Mouse (Mus musculus) liver, embryonic 12.5 days (tissue): ENCODE data around the gene Mrs2. TPM values are rescaled to one million over a fixed set of nuclear protein-coding genes. Genes with fewer than 3 reads are reported as not detected.

ENCODE experiments used
- ATAC-seq: fragments of 200-750 bp; cut with Nextera tagmentation; 2 replicates; pipeline ENCODE4 v1.8.0; 2017; ENCODE audit warnings: moderate number of reproducible peaks, mild to moderate bottlenecking, moderate library complexity
- H3K27ac ChIP-seq: fragments of 300-500 bp; sonication (generic); 2 replicates; pipeline ENCODE4 v1.5.1; 2016; ENCODE audit warnings: mild to moderate bottlenecking
- H3K27me3 ChIP-seq: fragments of 300-500 bp; sonication (generic); replicated peaks from 2 replicates; pipeline ENCODE4 v1.6.1; 2016; ENCODE audit warnings: mild to moderate bottlenecking, moderate library complexity
- H3K36me3 ChIP-seq: fragments of 300-500 bp; sonication (generic); 2 replicates; pipeline ENCODE4 v1.6.1; 2016; ENCODE audit warnings: mild to moderate bottlenecking, moderate library complexity
- H3K4me1 ChIP-seq: fragments of 300-500 bp; sonication (generic); 2 replicates; pipeline ENCODE4 v1.6.1; 2016
- H3K4me2 ChIP-seq: fragments of 300-500 bp; sonication (generic); 2 replicates; pipeline ENCODE4 v1.6.1; 2016; ENCODE audit warnings: mild to moderate bottlenecking, moderate library complexity
- H3K4me3 ChIP-seq: fragments of 300-500 bp; sonication (generic); 2 replicates; pipeline ENCODE4 v1.5.1; 2016; ENCODE audit warnings: mild to moderate bottlenecking, moderate library complexity
- H3K9ac ChIP-seq: fragments of 300-500 bp; sonication (generic); 2 replicates; pipeline ENCODE4 v1.6.1; 2016; ENCODE audit warnings: mild to moderate bottlenecking, moderate library complexity
- H3K9me3 ChIP-seq: fragments of 300-500 bp; sonication (generic); replicated peaks from 2 replicates; pipeline ENCODE4 v1.6.1; 2016; ENCODE audit warnings: mild to moderate bottlenecking, moderate library complexity
- WGBS: fragments of 180-500 bp; shearing (Covaris S2); methylation state at CpG from one replicate; pipeline ENCODE4 v1.1.7; 2016; ENCODE audit not compliant: insufficient replicate concordance; 5-methylcytosine and 5-hydroxymethylcytosine counted together
- polyA plus RNA-seq: library from polyadenylated mRNA; unstranded; fragments of >200 nt; fragmentation: Nextera tagmentation; extraction: Ambion mirVana; gene quantifications from 2 replicates; pipeline ENCODE4 v1.2.1, GENCODE M21; 2016

Gene Mrs2
- polyA plus RNA-seq = 18.3 and 18.7 TPM in 2 replicates

DNA sequence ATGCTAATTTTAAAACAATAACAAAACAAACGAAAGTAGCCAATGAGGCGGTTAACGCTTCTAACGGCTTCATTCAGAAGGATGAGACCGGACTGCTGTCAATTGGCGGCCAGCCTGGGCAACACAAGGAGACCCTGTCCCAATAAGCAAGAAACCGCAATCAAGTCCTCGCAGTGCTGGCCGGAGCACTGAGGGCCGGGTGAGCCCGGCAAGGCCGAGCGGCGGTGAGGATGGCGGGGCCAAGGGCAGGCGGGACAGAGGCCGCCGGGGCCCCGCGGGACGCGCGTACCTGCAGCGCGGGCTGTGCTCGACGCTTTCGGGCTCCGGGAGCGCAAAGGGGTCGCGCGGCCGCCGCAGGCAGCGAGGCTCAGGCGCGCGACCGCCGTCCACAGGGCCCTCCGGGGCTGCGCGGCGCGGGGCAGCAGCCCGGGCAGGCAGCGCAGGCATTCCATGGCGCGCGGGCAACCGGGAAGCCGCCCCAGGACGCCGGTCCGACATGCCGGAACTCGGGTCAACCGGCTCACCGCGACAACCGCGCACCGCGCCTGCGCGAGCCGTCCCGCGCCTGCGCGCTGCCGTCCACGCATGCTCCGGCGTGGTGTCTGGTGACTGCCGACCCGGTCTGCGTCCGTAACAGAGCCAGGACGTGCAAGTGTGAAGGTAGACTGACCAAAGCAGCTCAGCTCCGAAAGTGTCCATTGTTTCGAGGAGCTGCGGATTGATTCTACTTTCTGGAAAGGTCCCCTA, at the start of gene Mrs2:
Gene Mrs2 (minus strand): TSS at position 587 of the 747 bp plus-strand sequence.
- Histone ChIP-seq H3K9ac (peak within 1 kb of the TSS; percentile 90), H3K27ac (peak within 1 kb of the TSS; percentile 78), H3K27me3 (no peaks in the 10 kb centered on the region), H3K9me3 (no peaks in the 10 kb centered on the region), H3K4me1 (peaks cover 34% of the 10 kb centered on the region), H3K36me3 (peaks cover 25% of the 10 kb centered on the region), H3K4me2 (peak within 1 kb of the TSS; percentile 83), H3K4me3 (peak within 1 kb of the TSS; percentile 84)
- WGBS = under 1% methylated on average over 78 of the region's 84 CpGs
- peak; percentile 92 for ATAC-seq

DNA sequence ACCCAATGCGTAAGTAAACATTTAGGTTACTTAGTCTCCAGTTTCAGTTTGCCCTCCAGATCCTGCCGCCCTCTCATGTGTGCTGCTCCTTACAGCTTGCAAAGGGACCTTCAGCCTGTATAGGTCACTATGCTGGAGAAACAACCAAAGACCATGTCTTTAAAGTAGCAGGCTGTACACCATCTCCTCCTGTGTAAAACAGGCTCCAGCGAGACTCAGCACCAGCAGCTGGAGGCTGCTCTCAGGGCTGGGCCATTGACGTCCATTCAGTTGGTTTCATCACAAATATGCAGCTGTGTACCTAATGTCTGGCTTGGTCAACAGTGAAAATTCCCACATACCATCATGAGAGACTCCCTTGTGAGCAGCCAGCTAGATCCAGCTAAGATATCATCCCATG, 49.6 kb upstream of the Mrs2 start:
- no peak for ATAC-seq
- Histone ChIP-seq H3K4me2 (no peak overlapping the region), H3K9ac (no peak overlapping the region), H3K4me3 (no peak overlapping the region), H3K4me1 (no peaks in the 10 kb centered on the region), H3K36me3 (no peaks in the 10 kb centered on the region), H3K27me3 (no peaks in the 10 kb centered on the region), H3K27ac (no peak overlapping the region), H3K9me3 (no peaks in the 10 kb centered on the region)
- WGBS = 73% methylated on average over 4 of the region's 4 CpGs

DNA sequence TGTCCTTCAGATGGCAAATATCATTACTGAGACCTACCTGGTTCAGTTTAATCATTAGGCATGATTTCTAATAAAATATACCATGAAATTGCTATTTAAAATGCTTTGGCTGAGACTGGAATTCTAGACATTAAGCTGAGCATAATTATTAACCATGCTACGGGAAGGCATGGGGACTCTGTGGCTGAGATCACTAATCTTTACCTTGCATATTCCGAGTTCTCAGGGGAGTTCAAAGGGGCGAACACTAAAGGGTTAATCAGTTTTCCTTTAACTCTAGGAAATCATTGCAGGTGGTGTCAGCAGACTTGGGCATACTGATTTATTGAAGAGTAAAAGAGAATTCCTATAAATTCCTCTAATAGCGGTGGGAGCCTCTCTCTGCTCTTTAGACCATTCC, 47.0 kb upstream of the Mrs2 start:
- Histone ChIP-seq H3K4me2 (no peak overlapping the region), H3K4me1 (no peaks in the 10 kb centered on the region), H3K36me3 (no peaks in the 10 kb centered on the region), H3K4me3 (no peak overlapping the region), H3K9ac (no peak overlapping the region), H3K9me3 (no peaks in the 10 kb centered on the region), H3K27me3 (no peaks in the 10 kb centered on the region), H3K27ac (no peak overlapping the region)
- 61% methylated on average over 4 of the region's 4 CpGs for WGBS
- no peak for ATAC-seq

DNA sequence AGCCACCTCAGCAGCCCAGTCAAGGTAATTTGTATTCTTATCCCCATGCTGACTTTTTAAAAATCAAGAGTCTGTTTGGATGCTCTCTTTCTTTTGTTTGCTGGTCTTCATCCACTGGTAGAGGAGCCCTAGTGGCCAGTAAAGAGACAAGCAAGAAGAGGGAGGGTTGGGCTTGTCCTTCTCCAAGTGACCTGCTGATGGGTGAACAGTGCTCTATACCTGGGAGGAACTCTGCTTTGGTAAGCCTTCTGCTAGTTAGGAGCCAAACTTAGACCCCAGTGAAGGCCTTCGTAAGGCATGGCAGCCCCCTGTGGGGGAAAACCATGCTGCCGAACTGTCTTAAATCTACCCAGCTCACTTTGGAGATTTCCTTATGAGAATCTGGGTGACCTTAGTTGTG, 46.5 kb upstream of the Mrs2 start:
- no peak overlapping the region for H3K9ac ChIP-seq
- H3K9me3 ChIP-seq = no peaks in the 10 kb centered on the region
- WGBS = 86% methylated on average over 2 of the region's 2 CpGs
- H3K4me3 ChIP-seq = no peak overlapping the region
- no peaks in the 10 kb centered on the region for H3K27me3 ChIP-seq
- no peaks in the 10 kb centered on the region for H3K4me1 ChIP-seq
- H3K36me3 ChIP-seq = no peaks in the 10 kb centered on the region
- no peak overlapping the region for H3K27ac ChIP-seq
- no peak overlapping the region for H3K4me2 ChIP-seq
- no peak for ATAC-seq

DNA sequence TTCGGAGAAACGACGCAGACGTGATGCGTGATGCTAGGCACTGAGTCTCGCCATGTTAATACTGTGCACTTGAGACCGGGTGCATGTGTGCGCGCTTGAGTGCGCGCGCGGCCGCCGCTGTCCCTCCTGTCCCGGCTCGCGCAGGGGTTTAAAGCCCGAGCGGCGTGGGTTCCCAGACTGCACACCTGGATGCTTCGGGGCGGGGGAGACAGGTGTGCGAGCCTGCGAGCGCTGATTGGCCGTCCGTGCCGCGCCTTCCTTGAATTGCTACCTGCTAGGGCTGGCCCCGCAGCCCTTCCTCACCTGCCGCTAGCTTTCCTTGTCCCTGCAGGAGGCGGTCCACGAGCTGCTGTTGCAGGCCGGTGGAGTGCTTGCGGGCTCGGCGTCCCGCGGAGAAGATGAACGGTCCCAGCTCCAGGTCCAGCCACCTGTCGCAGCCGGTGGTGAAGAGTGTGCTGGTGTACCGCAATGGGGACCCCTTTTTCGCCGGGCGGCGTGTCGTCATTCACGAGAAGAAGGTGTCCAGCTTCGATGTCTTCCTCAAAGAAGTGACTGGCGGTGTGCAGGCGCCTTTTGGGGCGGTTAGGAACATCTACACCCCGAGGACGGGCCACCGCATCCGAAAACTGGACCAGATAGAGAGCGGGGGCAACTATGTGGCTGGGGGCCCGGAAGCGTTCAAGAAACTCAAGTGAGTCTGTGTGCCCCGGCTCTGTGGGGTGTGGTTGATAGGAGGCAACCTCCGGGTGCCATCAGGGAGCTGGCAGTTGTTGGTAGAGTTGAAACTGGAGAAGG, 35.9 kb upstream of the Mrs2 start, which contains the start of gene Dcdc2a:
Gene Dcdc2a (plus strand): TSS at position 132 of the 795 bp plus-strand sequence.
- H3K9me3 ChIP-seq = no peaks in the 10 kb centered on the region
- no peak within 1 kb of the TSS for H3K27ac ChIP-seq
- peaks cover 59% of the 10 kb centered on the region for H3K27me3 ChIP-seq
- no peaks in the 10 kb centered on the region for H3K4me1 ChIP-seq
- H3K9ac ChIP-seq = no peak within 1 kb of the TSS
- ATAC-seq = no peak
- peak within 1 kb of the TSS; percentile 65 for H3K4me2 ChIP-seq
- WGBS = 6% methylated on average over 63 of the region's 63 CpGs
- H3K4me3 ChIP-seq = peak within 1 kb of the TSS; percentile 46
- no peaks in the 10 kb centered on the region for H3K36me3 ChIP-seq

DNA sequence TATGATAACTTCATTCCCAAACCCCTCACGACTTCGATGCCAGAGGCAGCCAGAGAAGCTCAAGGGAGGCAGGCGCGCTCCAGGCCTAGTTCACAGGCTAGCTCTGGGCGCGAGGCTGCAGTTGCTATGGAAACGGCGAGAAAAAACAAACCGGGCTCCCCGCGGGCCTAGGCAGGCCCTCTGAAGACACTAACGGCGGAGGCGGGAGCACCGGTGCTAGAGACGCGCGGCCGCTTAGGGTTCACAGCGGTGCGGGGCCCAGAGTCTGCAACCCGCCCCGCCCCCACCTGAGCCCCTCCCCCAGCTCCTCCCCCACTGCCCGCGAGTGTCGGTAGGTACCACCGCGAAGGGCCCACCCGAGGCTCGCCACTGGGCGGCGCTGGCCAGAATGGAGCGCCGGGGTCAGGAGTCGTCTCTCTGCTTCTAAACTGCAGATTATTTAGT, 35.0 kb upstream of the Mrs2 start:
- WGBS = under 1% methylated on average over 35 of the region's 35 CpGs
- 0 out of 2 replicates have a peak, but pooled peaks cover 4% of the 10 kb centered on the region for H3K9me3 ChIP-seq
- H3K27me3 ChIP-seq = peaks cover 59% of the 10 kb centered on the region
- peak; percentile 65 for ATAC-seq
- H3K36me3 ChIP-seq = no peaks in the 10 kb centered on the region
- peak overlapping the region; percentile 46 for H3K4me3 ChIP-seq
- no peak overlapping the region for H3K9ac ChIP-seq
- no peaks in the 10 kb centered on the region for H3K4me1 ChIP-seq
- H3K4me2 ChIP-seq = peak overlapping the region; percentile 65
- H3K27ac ChIP-seq = no peak overlapping the region

DNA sequence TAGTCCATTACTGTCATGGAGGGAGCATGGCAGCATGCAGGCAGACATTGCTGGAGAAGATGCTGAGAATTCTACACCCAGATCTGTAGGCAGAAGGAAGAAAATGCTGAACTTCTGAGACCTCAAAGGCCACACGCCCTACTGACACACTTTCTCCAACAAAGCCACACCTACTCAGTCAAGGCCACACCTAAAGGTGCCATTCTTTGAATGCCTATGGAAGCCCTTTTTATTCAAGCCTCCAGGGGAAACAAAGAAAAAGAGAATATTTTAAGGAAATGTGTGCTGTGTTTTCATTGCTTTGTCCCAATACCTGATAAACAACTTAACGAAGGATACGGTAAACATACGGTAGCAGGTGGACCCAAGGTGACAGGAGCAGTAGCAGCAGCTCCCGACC, 32.5 kb upstream of the Mrs2 start:
- WGBS = 73% methylated on average over 5 of the region's 5 CpGs
- peaks cover 48% of the 10 kb centered on the region for H3K27me3 ChIP-seq
- no peaks in the 10 kb centered on the region for H3K4me1 ChIP-seq
- no peak for ATAC-seq
- no peak overlapping the region for H3K4me2 ChIP-seq
- H3K36me3 ChIP-seq = no peaks in the 10 kb centered on the region
- H3K4me3 ChIP-seq = no peak overlapping the region
- no peak overlapping the region for H3K27ac ChIP-seq
- H3K9me3 ChIP-seq = 0 out of 2 replicates have a peak, but pooled peaks cover 4% of the 10 kb centered on the region
- no peak overlapping the region for H3K9ac ChIP-seq

DNA sequence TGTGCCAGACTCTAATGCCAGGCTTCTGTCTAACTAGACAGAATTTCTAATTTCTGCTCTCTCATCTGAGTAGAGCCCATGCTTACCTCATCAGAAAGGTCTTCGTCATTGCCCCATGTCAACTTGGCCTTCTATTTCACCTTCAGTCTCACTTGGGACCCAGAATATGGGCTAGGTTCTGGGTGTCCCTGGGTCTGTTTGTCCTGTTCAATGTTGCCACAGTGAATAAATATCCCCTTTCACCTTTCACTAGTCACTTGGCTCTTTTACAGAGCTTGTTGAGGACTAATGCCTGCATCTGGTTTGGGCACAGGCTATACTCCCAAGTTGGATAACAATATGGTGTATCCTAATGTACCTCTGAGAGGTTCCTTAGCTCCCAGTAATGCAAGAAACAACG, 19.3 kb upstream of the Mrs2 start:
- WGBS = 59% methylated on average over 2 of the region's 2 CpGs
- no peaks in the 10 kb centered on the region for H3K27me3 ChIP-seq
- no peak overlapping the region for H3K4me3 ChIP-seq
- no peak overlapping the region for H3K27ac ChIP-seq
- no peaks in the 10 kb centered on the region for H3K36me3 ChIP-seq
- H3K4me1 ChIP-seq = no peaks in the 10 kb centered on the region
- H3K9ac ChIP-seq = no peak overlapping the region
- no peaks in the 10 kb centered on the region for H3K9me3 ChIP-seq
- H3K4me2 ChIP-seq = no peak overlapping the region
- no peak for ATAC-seq

DNA sequence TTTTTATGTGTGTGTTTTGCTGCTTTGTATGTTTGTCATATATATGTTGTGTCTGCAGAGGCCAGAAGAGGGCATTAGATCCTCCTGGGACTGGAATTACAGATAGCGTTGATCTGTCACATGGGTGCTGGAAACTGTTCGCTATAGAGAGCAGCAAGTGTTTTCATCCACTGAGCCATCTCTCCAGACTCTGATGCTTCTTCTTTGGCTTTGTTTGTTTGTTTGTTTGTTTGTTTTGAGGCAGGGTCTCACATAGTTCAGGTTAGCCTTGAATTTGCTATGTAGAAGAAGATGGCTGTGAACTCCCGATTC, 6.9 kb upstream of the Mrs2 start:
- 0 out of 2 replicates have a peak overlapping the region, but pooled peaks have one; percentile 32 for H3K27ac ChIP-seq
- H3K4me2 ChIP-seq = no peak overlapping the region
- 70% methylated on average over 3 of the region's 3 CpGs for WGBS
- no peaks in the 10 kb centered on the region for H3K27me3 ChIP-seq
- no peak overlapping the region for H3K4me3 ChIP-seq
- no peak for ATAC-seq
- H3K9ac ChIP-seq = no peak overlapping the region
- no peaks in the 10 kb centered on the region for H3K9me3 ChIP-seq
- H3K4me1 ChIP-seq = 0 out of 2 replicates have a peak, but pooled peaks cover 9% of the 10 kb centered on the region
- no peaks in the 10 kb centered on the region for H3K36me3 ChIP-seq

DNA sequence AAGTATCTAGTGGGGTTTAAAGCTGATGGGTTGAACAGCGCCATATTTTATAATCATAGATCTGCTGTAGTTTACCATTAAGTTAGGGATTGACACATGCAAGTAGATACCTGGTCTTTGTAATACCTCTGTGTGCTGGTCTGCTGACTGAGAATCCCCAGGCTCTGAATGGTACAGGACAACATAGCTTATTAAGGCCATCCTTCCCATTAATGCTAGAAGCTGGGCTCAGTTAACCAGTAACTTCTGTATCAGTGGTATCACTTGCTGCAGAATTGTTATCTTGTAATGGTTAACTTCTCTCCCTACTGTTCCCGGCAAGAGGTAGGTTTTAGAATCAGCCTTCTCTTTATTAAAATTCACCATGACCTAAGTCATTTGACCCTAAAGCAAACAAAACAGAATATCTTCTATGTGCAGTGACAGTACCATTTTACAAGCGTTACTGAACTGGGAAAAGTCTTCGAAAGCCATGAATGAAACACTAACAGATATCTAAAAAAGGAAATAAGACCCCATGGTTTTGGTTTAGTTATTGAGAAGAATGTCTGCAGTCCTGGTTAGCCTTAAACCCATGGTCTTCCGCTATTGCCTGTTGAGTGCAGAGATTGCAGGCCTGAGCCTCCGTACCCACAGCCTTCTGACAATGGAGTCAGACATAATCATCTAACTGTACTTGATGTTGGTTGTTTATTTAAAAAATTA, 6.4 kb upstream of the Mrs2 start:
- Histone ChIP-seq H3K4me3 (no peak overlapping the region), H3K36me3 (no peaks in the 10 kb centered on the region), H3K27me3 (no peaks in the 10 kb centered on the region), H3K9ac (no peak overlapping the region), H3K4me1 (0 out of 2 replicates have a peak, but pooled peaks cover 9% of the 10 kb centered on the region), H3K9me3 (no peaks in the 10 kb centered on the region), H3K4me2 (no peak overlapping the region), H3K27ac (0 out of 2 replicates have a peak overlapping the region, but pooled peaks have one; percentile 32)
- WGBS = 71% methylated on average over 6 of the region's 6 CpGs
- no peak for ATAC-seq

DNA sequence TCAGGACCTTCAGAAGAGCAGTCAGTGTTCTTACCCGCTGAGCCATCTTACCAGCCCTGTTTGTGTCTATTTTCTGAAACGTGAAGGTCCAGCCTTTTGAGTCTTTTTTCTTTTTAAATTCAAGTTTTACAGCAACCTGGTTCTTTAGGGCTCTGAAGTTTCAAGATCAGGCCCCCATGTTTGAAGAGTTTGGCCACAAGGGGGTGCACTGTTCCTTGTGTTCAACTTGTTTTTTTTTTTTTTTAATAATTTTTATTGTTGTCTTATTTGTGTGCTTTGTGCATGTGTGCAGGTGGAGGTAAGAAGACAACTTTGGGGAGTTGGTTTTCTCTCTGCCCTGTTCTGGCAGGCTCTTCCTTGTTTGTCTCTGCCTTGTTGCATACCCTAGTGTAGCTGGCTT, 4.5 kb upstream of the Mrs2 start:
- no peak overlapping the region for H3K9ac ChIP-seq
- ATAC-seq = no peak
- H3K36me3 ChIP-seq = no peaks in the 10 kb centered on the region
- 23% methylated on average over 2 of the region's 2 CpGs for WGBS
- no peaks in the 10 kb centered on the region for H3K27me3 ChIP-seq
- H3K4me1 ChIP-seq = peaks cover 15% of the 10 kb centered on the region
- H3K27ac ChIP-seq = no peak overlapping the region
- no peak overlapping the region for H3K4me3 ChIP-seq
- no peak overlapping the region for H3K4me2 ChIP-seq
- H3K9me3 ChIP-seq = no peaks in the 10 kb centered on the region

DNA sequence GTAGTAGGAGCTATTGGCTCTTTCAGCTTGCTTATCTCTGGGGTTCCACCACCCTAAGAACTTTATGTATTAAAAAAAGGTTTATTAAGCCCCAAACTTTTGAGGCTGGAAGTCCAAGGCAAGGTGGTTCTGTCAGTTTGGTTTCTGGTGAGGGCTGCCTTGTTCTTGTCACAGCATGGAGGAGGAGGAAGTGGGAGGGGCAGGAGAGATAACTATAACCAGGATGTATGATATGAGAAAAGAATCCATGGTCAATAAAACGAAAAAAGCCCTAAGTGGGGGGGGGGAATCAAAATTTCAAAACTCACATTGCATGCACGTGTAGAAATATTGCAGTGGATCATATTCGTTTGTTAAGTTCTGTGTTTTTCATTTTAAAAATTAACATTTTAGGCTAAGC, 3.0 kb upstream of the Mrs2 start:
- H3K9me3 ChIP-seq = no peaks in the 10 kb centered on the region
- WGBS = 50% methylated on average over 3 of the region's 3 CpGs
- no peak overlapping the region for H3K4me2 ChIP-seq
- H3K27me3 ChIP-seq = no peaks in the 10 kb centered on the region
- H3K4me1 ChIP-seq = peaks cover 28% of the 10 kb centered on the region
- H3K36me3 ChIP-seq = peaks cover 4% of the 10 kb centered on the region
- no peak overlapping the region for H3K4me3 ChIP-seq
- no peak for ATAC-seq
- no peak overlapping the region for H3K9ac ChIP-seq
- no peak overlapping the region for H3K27ac ChIP-seq
